Mouse (Mus musculus) neutrophil, adult 5-6 weeks (primary cell): ENCODE results near the gene Themis3. TPM values are rescaled to one million over a fixed set of nuclear protein-coding genes. Genes with fewer than 3 reads are reported as not detected.
"Not testable (repeated sequence)": the region's sequence is repeated elsewhere in the genome, so short reads cannot be mapped to it uniquely, and the experiment has no call there.

Source experiments
- ATAC-seq: fragments of 151-379, 151-347 bp; 2 replicates; pipeline ENCODE4 v1.8.0; 2017; ENCODE audit warnings: mild to moderate bottlenecking, moderate TSS enrichment; ENCODE audit not compliant: insufficient number of reproducible peaks, poor library complexity, low FRiP score, severe bottlenecking; ENCODE audit errors: extremely low read depth
- total RNA-seq: library from RNA; stranded (forward); fragments of 200-1000 nt; gene quantifications from 2 replicates; pipeline ENCODE4 v1.2.3, GENCODE M21; 2017

The Themis3 gene
- total RNA-seq, 1 experiment from 2014 or later, result not detected

- ATAC-seq, result no peak
These were observed 30.9 kb downstream of the Themis3 start for GRCm38 (mm10) chr17:66563551-66563950.

- no peak for ATAC-seq
These were observed 33.0 kb downstream of the Themis3 start for GRCm38 (mm10) chr17:66561380-66561779.

GRCm38 (mm10) chr17:66558404-66559317, 35.8 kb downstream of the Themis3 start:
- ATAC-seq, result no peak

GRCm38 (mm10) chr17:66552690-66553089, 41.7 kb downstream of the Themis3 start:
- no peak for ATAC-seq

GRCm38 (mm10) chr17:66550486-66550885, 43.9 kb downstream of the Themis3 start:
- no peak for ATAC-seq

GRCm38 (mm10) chr17:66532285-66532684, 62.1 kb downstream of the Themis3 start:
- no peak for ATAC-seq

GRCm38 (mm10) chr17:66523396-66523795, 71.0 kb downstream of the Themis3 start:
- ATAC-seq, result no peak

- ATAC-seq, result not testable (repeated sequence)
These were observed 71.8 kb downstream of the Themis3 start for GRCm38 (mm10) chr17:66522631-66523030.

- ATAC-seq, result peak; percentile 94
These were observed 74.6 kb downstream of the Themis3 start, which contains the start of gene Rab12 for GRCm38 (mm10) chr17:66519554-66520553. Rab12 (minus strand) TSS chr17:66519729.

- ATAC-seq, result no peak
These were observed 75.4 kb downstream of the Themis3 start for GRCm38 (mm10) chr17:66518877-66519553.

GRCm38 (mm10) chr17:66516953-66517352, 77.5 kb downstream of the Themis3 start:
- ATAC-seq, result no peak

- 0 out of 2 replicates have a peak, but pooled peaks have one; percentile 27 for ATAC-seq
These were observed 80.0 kb downstream of the Themis3 start for GRCm38 (mm10) chr17:66514288-66514995.

- no peak for ATAC-seq
These were observed 82.0 kb downstream of the Themis3 start for GRCm38 (mm10) chr17:66512202-66512956.

- ATAC-seq, result no peak
These were observed 84.2 kb downstream of the Themis3 start for GRCm38 (mm10) chr17:66510221-66510683.

GRCm38 (mm10) chr17:66507049-66507954, 87.1 kb downstream of the Themis3 start:
- ATAC-seq, result no peak

GRCm38 (mm10) chr17:66504964-66505363, 89.5 kb downstream of the Themis3 start:
- no peak for ATAC-seq
